Mouse (Mus musculus) forebrain, embryonic 13.5 days (tissue): Measurements from ENCODE around the gene Eng. TPM values are rescaled to one million over a fixed set of nuclear protein-coding genes. Genes with fewer than 3 reads are reported as not detected.

Experiments used
- ATAC-seq: fragments of 200-750 bp; cut with Nextera tagmentation; 2 replicates; pipeline ENCODE4 v1.8.0; 2017
- H3K27ac ChIP-seq: fragments of 300-500 bp; sonication (generic); 2 replicates; pipeline ENCODE4 v1.5.1; 2015; ENCODE audit warnings: inconsistent platforms, mild to moderate bottlenecking, moderate library complexity
- H3K27me3 ChIP-seq: fragments of 300-500 bp; sonication (generic); 2 replicates; pipeline ENCODE4 v1.6.1; 2015; ENCODE audit warnings: mild to moderate bottlenecking, inconsistent platforms
- H3K36me3 ChIP-seq: fragments of 300-500 bp; sonication (generic); 2 replicates; pipeline ENCODE4 v1.6.1; 2015; ENCODE audit warnings: mild to moderate bottlenecking, inconsistent platforms; ENCODE audit not compliant: poor library complexity, severe bottlenecking
- H3K4me1 ChIP-seq: fragments of 300-500 bp; sonication (generic); 2 replicates; pipeline ENCODE4 v1.6.1; 2015; ENCODE audit warnings: inconsistent platforms
- H3K4me2 ChIP-seq: fragments of 300-500 bp; sonication (generic); 2 replicates; pipeline ENCODE4 v1.6.1; 2015; ENCODE audit warnings: inconsistent platforms, mild to moderate bottlenecking, moderate library complexity
- H3K4me3 ChIP-seq: fragments of 300-500 bp; sonication (generic); 2 replicates; pipeline ENCODE4 v1.5.1; 2015; ENCODE audit warnings: mild to moderate bottlenecking, inconsistent platforms
- H3K9ac ChIP-seq: fragments of 300-500 bp; sonication (generic); 2 replicates; pipeline ENCODE4 v1.6.1; 2015; ENCODE audit warnings: mild to moderate bottlenecking, inconsistent platforms
- H3K9me3 ChIP-seq: fragments of 300-500 bp; sonication (generic); replicated peaks from 2 replicates; pipeline ENCODE4 v1.6.1; 2016; ENCODE audit warnings: inconsistent platforms
- WGBS: fragments of 180-500 bp; shearing (Covaris S2); methylation state at CpG from one replicate; pipeline ENCODE4 v1.1.7; 2015; 5-methylcytosine and 5-hydroxymethylcytosine counted together
- polyA plus RNA-seq: library from polyadenylated mRNA; unstranded; fragments of >200 nt; fragmentation: Nextera tagmentation; extraction: Ambion mirVana; gene quantifications from 2 replicates; pipeline ENCODE4 v1.2.1, GENCODE M21; 2015

Gene Eng
- polyA plus RNA-seq, 1 experiment from 2014 or later: 21.2 TPM

GRCm38 (mm10) chr2:32720681-32721229, 74.4 kb downstream of the Eng start, which contains the start of gene Sh2d3c:
Gene Sh2d3c, plus strand, starts transcription at chr2:32721055.
- WGBS: 57% methylated on average over 8 of the region's 8 CpGs
- H3K4me2 ChIP-seq: no peak within 1 kb of the TSS
- peak within 1 kb of the TSS; percentile 45; the same call in 1 of the 2 replicates for H3K9ac ChIP-seq
- peaks cover 5% of the 10 kb centered on the region for H3K4me1 ChIP-seq
- ATAC-seq: no peak
- no peaks in the 10 kb centered on the region for H3K36me3 ChIP-seq
- no peaks in the 10 kb centered on the region for H3K27me3 ChIP-seq
- H3K9me3 ChIP-seq: no peaks in the 10 kb centered on the region
- H3K27ac ChIP-seq: no peak within 1 kb of the TSS
- H3K4me3 ChIP-seq: no peak within 1 kb of the TSS

- 51% methylated on average over 6 of the region's 6 CpGs for WGBS
- Histone ChIP-seq H3K9me3 (no peaks in the 10 kb centered on the region), H3K27ac (no peak overlapping the region), H3K4me3 (no peak overlapping the region), H3K4me2 (no peak overlapping the region), H3K27me3 (no peaks in the 10 kb centered on the region), H3K36me3 (no peaks in the 10 kb centered on the region), H3K4me1 (peaks cover 7% of the 10 kb centered on the region), H3K9ac (peak overlapping the region; percentile 21; the same call in 1 of the 2 replicates)
- ATAC-seq: no peak
These were observed 75.7 kb downstream of the Eng start for GRCm38 (mm10) chr2:32722046-32722445.

DNA sequence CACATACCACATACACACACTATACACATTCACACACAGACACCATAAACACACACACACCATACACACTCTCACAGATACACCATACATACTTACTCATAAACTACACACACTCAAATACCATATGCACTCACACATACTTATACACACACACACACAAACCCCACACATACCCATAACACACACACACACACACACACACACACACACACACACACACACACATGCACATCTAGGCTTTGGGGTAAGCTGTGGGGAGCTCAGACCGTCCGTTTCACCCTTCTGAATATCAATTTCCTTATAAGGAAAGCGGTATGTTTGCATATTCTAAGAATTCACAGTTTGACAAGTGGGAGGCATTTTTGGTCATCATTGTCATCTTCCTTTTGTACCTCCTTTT, 76.2 kb downstream of the Eng start:
- Histone ChIP-seq H3K4me1 (peaks cover 8% of the 10 kb centered on the region), H3K27me3 (no peaks in the 10 kb centered on the region), H3K4me2 (no peak overlapping the region), H3K36me3 (no peaks in the 10 kb centered on the region), H3K27ac (no peak overlapping the region), H3K4me3 (no peak overlapping the region), H3K9me3 (no peaks in the 10 kb centered on the region), H3K9ac (no peak overlapping the region)
- ATAC-seq: no peak
- 89% methylated on average over 3 of the region's 3 CpGs for WGBS

DNA sequence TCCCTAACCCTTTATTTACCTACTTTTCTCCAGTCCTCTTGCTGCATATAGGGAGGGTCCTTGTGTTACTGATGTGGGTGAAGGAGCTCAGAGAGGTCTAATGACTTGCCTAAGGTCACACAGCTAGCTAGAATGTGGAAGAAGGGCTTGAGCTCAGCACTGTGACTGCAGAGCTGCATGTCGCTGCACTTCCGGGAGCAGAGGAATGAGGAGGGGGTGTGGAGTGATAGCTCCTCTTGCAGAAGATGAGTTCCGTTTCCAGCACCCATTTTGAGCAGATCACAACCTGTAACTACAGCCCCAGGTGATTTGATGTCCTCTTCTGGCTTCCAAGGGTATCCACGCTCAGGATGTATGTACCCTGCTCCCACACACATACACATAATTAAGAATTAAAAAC, 77.8 kb downstream of the Eng start:
- Histone ChIP-seq H3K9me3 (no peaks in the 10 kb centered on the region), H3K4me2 (no peak overlapping the region), H3K9ac (no peak overlapping the region), H3K27me3 (0 out of 2 replicates have a peak, but pooled peaks cover 3% of the 10 kb centered on the region), H3K36me3 (no peaks in the 10 kb centered on the region), H3K4me3 (no peak overlapping the region), H3K27ac (no peak overlapping the region), H3K4me1 (peaks cover 3% of the 10 kb centered on the region; the same call in 1 of the 2 replicates)
- ATAC-seq: no peak
- WGBS: 87% methylated on average over 4 of the region's 4 CpGs

DNA sequence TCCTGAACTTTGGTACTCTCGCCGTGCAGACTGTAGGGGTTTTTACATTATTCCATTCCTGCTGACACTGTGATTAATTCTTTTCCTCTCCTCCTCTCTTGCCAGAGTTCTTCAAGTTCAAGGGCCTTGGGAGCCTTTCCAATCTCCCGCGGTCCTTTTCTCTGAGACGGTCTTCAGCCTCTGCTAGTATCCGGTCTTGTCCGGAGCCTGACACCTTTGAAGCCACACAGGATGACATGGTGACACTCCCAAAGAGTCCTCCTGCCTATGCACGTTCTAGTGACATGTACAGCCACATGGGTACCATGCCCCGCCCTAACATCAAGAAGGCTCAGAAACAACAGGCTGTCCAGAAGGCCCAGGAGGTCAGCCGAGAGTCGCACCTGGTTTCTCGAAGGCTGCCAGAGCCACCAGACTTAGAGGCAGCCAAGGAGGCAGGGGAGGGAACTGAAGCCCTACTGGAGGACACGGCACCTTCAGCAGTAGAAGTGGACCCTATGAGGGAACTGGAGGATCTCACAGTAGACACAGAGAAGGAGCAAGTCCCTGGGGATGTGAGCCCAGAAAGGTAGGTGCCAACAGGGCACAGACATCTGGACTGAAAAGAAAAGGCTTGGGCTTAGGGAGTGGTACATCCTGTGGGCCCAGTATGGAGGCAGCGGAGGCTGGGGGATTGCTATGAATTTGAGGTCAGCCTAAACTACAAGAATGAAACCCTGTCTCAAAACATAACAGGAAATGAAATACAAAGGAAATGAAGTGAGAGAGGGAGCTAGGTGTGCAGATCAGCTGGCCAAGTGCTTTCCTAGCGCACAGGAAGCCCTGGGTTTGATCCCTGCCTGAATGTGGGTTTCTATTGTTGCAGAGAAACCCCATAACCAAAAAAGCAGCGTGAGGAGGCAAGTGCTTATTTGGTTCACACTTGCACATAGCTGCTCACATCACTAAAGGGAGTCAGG, 78.7 kb downstream of the Eng start:
- ATAC-seq: no peak
- no peaks in the 10 kb centered on the region for H3K36me3 ChIP-seq
- H3K27ac ChIP-seq: no peak overlapping the region
- no peak overlapping the region for H3K4me3 ChIP-seq
- no peaks in the 10 kb centered on the region for H3K9me3 ChIP-seq
- H3K4me1 ChIP-seq: peaks cover 3% of the 10 kb centered on the region; the same call in 1 of the 2 replicates
- 84% methylated on average over 16 of the region's 16 CpGs for WGBS
- no peak overlapping the region for H3K9ac ChIP-seq
- H3K4me2 ChIP-seq: no peak overlapping the region
- H3K27me3 ChIP-seq: 0 out of 2 replicates have a peak, but pooled peaks cover 3% of the 10 kb centered on the region

- H3K27me3 ChIP-seq: 0 out of 2 replicates have a peak, but pooled peaks cover 3% of the 10 kb centered on the region
- peaks cover 3% of the 10 kb centered on the region; the same call in 1 of the 2 replicates for H3K4me1 ChIP-seq
- H3K4me2 ChIP-seq: peak overlapping the region; percentile 57
- H3K4me3 ChIP-seq: peak overlapping the region; percentile 30
- H3K36me3 ChIP-seq: no peaks in the 10 kb centered on the region
- no peak overlapping the region for H3K27ac ChIP-seq
- H3K9ac ChIP-seq: peak overlapping the region; percentile 50; the same call in 1 of the 2 replicates
- WGBS: under 1% methylated on average over 16 of the region's 16 CpGs
- peak; percentile 98 for ATAC-seq
- H3K9me3 ChIP-seq: no peaks in the 10 kb centered on the region
These were observed 81.0 kb downstream of the Eng start for GRCm38 (mm10) chr2:32727435-32727834.

- 61% methylated on average over 7 of the region's 7 CpGs for WGBS
- no peaks in the 10 kb centered on the region for H3K9me3 ChIP-seq
- H3K4me3 ChIP-seq: no peak overlapping the region
- peak overlapping the region; percentile 5; the same call in 1 of the 2 replicates for H3K9ac ChIP-seq
- 0 out of 2 replicates have a peak, but pooled peaks cover 3% of the 10 kb centered on the region for H3K27me3 ChIP-seq
- H3K4me2 ChIP-seq: no peak overlapping the region
- H3K4me1 ChIP-seq: peaks cover 3% of the 10 kb centered on the region; the same call in 1 of the 2 replicates
- no peaks in the 10 kb centered on the region for H3K36me3 ChIP-seq
- ATAC-seq: no peak
- H3K27ac ChIP-seq: no peak overlapping the region
These were observed 82.1 kb downstream of the Eng start for GRCm38 (mm10) chr2:32728463-32728862.

GRCm38 (mm10) chr2:32729547-32729946, 83.2 kb downstream of the Eng start:
- H3K4me3 ChIP-seq: no peak overlapping the region
- H3K4me1 ChIP-seq: peaks cover 3% of the 10 kb centered on the region; the same call in 1 of the 2 replicates
- H3K4me2 ChIP-seq: no peak overlapping the region
- no peak overlapping the region for H3K27ac ChIP-seq
- H3K36me3 ChIP-seq: no peaks in the 10 kb centered on the region
- H3K9me3 ChIP-seq: no peaks in the 10 kb centered on the region
- ATAC-seq: no peak
- 76% methylated on average over 4 of the region's 4 CpGs for WGBS
- H3K9ac ChIP-seq: no peak overlapping the region
- H3K27me3 ChIP-seq: peaks cover 3% of the 10 kb centered on the region; the same call in 1 of the 2 replicates

DNA sequence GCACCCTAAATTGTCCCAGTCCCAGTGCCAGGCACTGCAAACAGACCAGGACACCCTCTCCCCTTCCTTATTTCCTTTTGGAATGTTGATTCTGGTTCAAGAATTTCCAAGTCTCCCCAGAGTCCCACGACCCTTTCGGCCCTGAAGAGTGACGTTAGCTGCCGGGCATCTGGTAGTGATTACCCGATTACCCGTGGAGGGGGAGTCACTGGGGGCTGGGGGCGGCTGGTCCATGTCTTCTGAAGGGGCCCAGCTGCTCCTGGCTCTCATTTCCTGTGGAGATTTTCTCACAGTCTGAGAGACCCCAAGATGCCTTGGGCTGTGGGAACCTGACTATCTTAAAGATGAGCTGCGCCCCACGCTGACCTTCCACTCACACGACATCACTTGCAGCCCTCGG, 84.5 kb downstream of the Eng start:
- Histone ChIP-seq H3K4me2 (no peak overlapping the region), H3K4me1 (peaks cover 3% of the 10 kb centered on the region; the same call in 1 of the 2 replicates), H3K36me3 (no peaks in the 10 kb centered on the region), H3K27me3 (peaks cover 3% of the 10 kb centered on the region; the same call in 1 of the 2 replicates), H3K4me3 (no peak overlapping the region), H3K9ac (0 out of 2 replicates have a peak overlapping the region, but pooled peaks have one; percentile 21), H3K27ac (no peak overlapping the region), H3K9me3 (no peaks in the 10 kb centered on the region)
- WGBS: 64% methylated on average over 11 of the region's 11 CpGs
- ATAC-seq: no peak

DNA sequence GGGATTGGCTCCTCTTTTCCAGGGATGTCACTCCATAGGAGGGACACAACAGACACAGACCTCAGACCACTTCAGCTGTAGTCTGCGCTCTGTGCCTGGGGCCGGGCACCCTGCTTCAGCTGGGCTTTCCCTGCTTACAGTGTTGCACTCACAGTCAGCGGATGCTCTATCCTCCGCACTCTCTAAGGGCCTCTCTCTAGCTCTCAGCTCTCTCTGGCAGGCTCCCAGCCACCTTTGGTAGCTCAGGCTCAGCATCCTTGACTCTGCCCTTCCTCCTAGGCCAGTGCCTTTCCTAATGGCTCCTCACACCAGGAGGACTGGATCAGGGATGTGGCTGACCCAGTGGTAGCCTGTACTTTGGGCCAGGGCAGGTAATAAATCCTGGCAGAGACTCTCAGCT, 85.5 kb downstream of the Eng start:
- Histone ChIP-seq H3K4me2 (no peak overlapping the region), H3K36me3 (no peaks in the 10 kb centered on the region), H3K4me3 (no peak overlapping the region), H3K27me3 (peaks cover 3% of the 10 kb centered on the region; the same call in 1 of the 2 replicates), H3K27ac (no peak overlapping the region), H3K4me1 (peaks cover 3% of the 10 kb centered on the region; the same call in 1 of the 2 replicates), H3K9me3 (no peaks in the 10 kb centered on the region), H3K9ac (peak overlapping the region; percentile 9; the same call in 1 of the 2 replicates)
- WGBS: 81% methylated on average over 4 of the region's 4 CpGs
- no peak for ATAC-seq
